Comparison of ENCODE assay signal across 34 mouse cellular contexts in the genomic region with DNA sequence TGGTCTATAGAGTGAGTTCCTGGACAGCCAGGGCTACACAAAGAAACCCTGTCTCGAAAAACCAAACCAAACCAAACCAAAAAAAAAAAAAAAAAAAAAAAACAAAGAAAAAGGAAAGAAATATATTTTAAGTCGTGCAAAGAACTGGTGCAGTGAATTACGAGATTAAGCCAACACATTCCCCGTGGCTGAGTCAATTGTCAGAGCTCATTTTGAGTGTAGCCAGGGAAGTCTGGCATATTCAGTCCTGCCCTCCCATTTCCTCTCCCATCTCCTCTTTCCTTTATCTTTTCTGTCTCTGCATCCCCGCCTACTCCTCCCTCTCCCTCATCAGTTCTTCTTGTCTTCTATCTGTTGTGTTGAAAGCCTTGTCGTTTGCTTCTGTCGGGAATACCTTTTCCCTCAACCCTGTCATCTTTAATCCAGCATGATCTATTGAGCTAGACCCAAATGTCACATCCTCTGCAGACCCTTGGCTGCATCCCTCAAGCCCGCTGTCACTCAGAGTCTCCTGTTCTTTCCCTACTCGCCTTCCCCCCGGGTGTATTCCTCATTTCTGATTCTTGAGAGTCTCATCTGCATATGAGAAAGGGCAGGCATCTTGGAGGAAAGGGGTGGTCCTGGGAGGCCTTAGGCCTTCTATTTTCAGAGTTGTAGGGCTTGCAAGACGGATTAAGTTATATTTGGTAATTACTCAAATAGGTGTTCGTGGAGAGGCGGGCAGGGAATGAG. TPM values are rescaled to one million over a fixed set of nuclear protein-coding genes. Genes with fewer than 3 reads are reported as not detected.
DNase-seq lines count a peak whose midpoint lies in the region; ATAC-seq and TF ChIP-seq lines count a peak whose summit lies in the region.
"Had no signal": no experiment of that assay in that cellular context is flagged by ENCODE, and none has a peak within 500 bp of the region (broad histone marks: within the 10 kb centered on the region; RNA-seq: fewer than 3 reads in every experiment).

No protein-coding gene starts in this region.

- no peak overlapping the region for H3K9ac ChIP-seq in hindbrain, embryonic 12.5 days
- no peak overlapping the region for H3K9ac ChIP-seq in hindbrain, embryonic 16.5 days (ENCODE audit: low read depth, low read length)
- H3K9ac ChIP-seq in midbrain, embryonic 15.5 days: no peak overlapping the region
- no peak overlapping the region for H3K9ac ChIP-seq in midbrain, embryonic 11.5 days (ENCODE audit: low read length)
- H3K9ac ChIP-seq: heart, embryonic 13.5 days; limb, embryonic 13.5 days; lung, embryonic 15.5 days; neural tube, embryonic 13.5 days had no signal

- no peak for TF ChIP-seq CTCF in brain, embryonic 14.5 days (IDR thresholded peaks at IDR 0.05; ENCODE audit: borderline replicate concordance, extremely low read depth, insufficient read depth, insufficient read length)

- WGBS in hindbrain, embryonic 12.5 days: 47% methylated on average over 13 of the region's 13 CpGs
- WGBS in hindbrain, embryonic 16.5 days: 48% methylated on average over 13 of the region's 13 CpGs
- WGBS in midbrain, embryonic 15.5 days: 37% methylated on average over 13 of the region's 13 CpGs
- 55% methylated on average over 13 of the region's 13 CpGs for WGBS in midbrain, embryonic 11.5 days
- WGBS in limb, embryonic 10.5 days: 64% methylated on average over 13 of the region's 13 CpGs

- no peak overlapping the region for H3K4me3 ChIP-seq in hindbrain, embryonic 12.5 days
- no peak overlapping the region for H3K4me3 ChIP-seq in hindbrain, embryonic 16.5 days (ENCODE audit: low read length)
- H3K4me3 ChIP-seq in midbrain, embryonic 15.5 days: no peak overlapping the region
- H3K4me3 ChIP-seq in midbrain, embryonic 11.5 days (ENCODE audit: low read depth, low read length): no peak overlapping the region
- no peak overlapping the region for H3K4me3 ChIP-seq in limb, embryonic 10.5 days
- H3K4me3 ChIP-seq: heart, embryonic 13.5 days; layer of hippocampus, adult 2 months; left cerebral cortex, adult 2 months; limb, embryonic 13.5 days; lung, embryonic 15.5 days; neural tube, embryonic 13.5 days had no signal

- no peak overlapping the region for H3K27ac ChIP-seq in hindbrain, embryonic 12.5 days
- H3K27ac ChIP-seq in hindbrain, embryonic 16.5 days (ENCODE audit: low read depth, low read length): no peak overlapping the region
- no peak overlapping the region for H3K27ac ChIP-seq in midbrain, embryonic 15.5 days
- no peak overlapping the region for H3K27ac ChIP-seq in midbrain, embryonic 11.5 days (ENCODE audit: low read depth, low read length)
- no peak overlapping the region for H3K27ac ChIP-seq in limb, embryonic 10.5 days
- H3K27ac ChIP-seq: heart, embryonic 13.5 days; layer of hippocampus, adult 2 months; left cerebral cortex, adult 2 months; limb, embryonic 13.5 days; lung, embryonic 15.5 days; neural tube, embryonic 13.5 days; stomach, postnatal 0 days had no signal

- no peaks in the 10 kb centered on the region for H3K9me3 ChIP-seq in hindbrain, embryonic 12.5 days (replicated peaks)
- no peaks in the 10 kb centered on the region for H3K9me3 ChIP-seq in hindbrain, embryonic 16.5 days (ENCODE audit: control insufficient read depth, low read length)
- no peaks in the 10 kb centered on the region for H3K9me3 ChIP-seq in midbrain, embryonic 15.5 days
- no peaks in the 10 kb centered on the region for H3K9me3 ChIP-seq in midbrain, embryonic 11.5 days (ENCODE audit: control insufficient read depth, low read length)
- H3K9me3 ChIP-seq in limb, embryonic 10.5 days (replicated peaks): no peaks in the 10 kb centered on the region
- H3K9me3 ChIP-seq: heart, embryonic 13.5 days; limb, embryonic 13.5 days; lung, embryonic 15.5 days; neural tube, embryonic 13.5 days had no signal

- no peak for DNase-seq in midbrain, embryonic 11.5 days (ENCODE audit: low spot score, missing footprints)
- peak; percentile 25 for DNase-seq in ES-CJ7 (ENCODE audit: low read depth, low spot score)
- peak; percentile 32 for DNase-seq in brain, embryonic 14.5 days (ENCODE audit: low read depth)
- DNase-seq in limb, embryonic 10.5 days (ENCODE audit: low spot score): no peak
- DNase-seq in adrenal gland, postnatal 14 days: no peak
- DNase-seq: adrenal gland, postnatal 25 days; cerebellum, adult 8-10 months; cerebellum, postnatal 25 days; gastrocnemius, postnatal 36 days; heart, postnatal 10 days; kidney, adult 18-20 months; kidney, postnatal 36 days; thymus, adult 18-20 months; thymus, postnatal 25 days had no signal

- H3K36me3 ChIP-seq in hindbrain, embryonic 12.5 days: no peaks in the 10 kb centered on the region
- no peaks in the 10 kb centered on the region for H3K36me3 ChIP-seq in hindbrain, embryonic 16.5 days (ENCODE audit: control insufficient read depth, insufficient read depth, low read length)
- no peaks in the 10 kb centered on the region for H3K36me3 ChIP-seq in midbrain, embryonic 15.5 days (replicated peaks)
- H3K36me3 ChIP-seq in midbrain, embryonic 11.5 days (ENCODE audit: control insufficient read depth, insufficient read depth, low read length): no peaks in the 10 kb centered on the region
- no peaks in the 10 kb centered on the region for H3K36me3 ChIP-seq in limb, embryonic 10.5 days
- H3K36me3 ChIP-seq: G1E; heart, embryonic 13.5 days; limb, embryonic 13.5 days; lung, embryonic 15.5 days; neural tube, embryonic 13.5 days had no signal

- no peak for TF ChIP-seq POLR2A in brain, embryonic 14.5 days (IDR thresholded peaks at IDR 0.05; ENCODE audit: borderline replicate concordance, extremely low read depth, insufficient read depth, insufficient read length, poor library complexity, severe bottlenecking)

- no peak for ATAC-seq in hindbrain, embryonic 12.5 days (ENCODE audit: low FRiP score)
- ATAC-seq in hindbrain, embryonic 16.5 days: no peak
- peak; percentile 63; the same call in 1 of the 2 replicates for ATAC-seq in midbrain, embryonic 15.5 days (replicated peaks)
- ATAC-seq in midbrain, embryonic 11.5 days (ENCODE audit: low FRiP score): no peak
- ATAC-seq: CD4-positive, CD25-positive, alpha-beta regulatory T cell, adult 4 months; forebrain, embryonic 14.5 days; Patski had no signal

- H3K4me1 ChIP-seq in hindbrain, embryonic 12.5 days: no peaks in the 10 kb centered on the region
- no peaks in the 10 kb centered on the region for H3K4me1 ChIP-seq in hindbrain, embryonic 16.5 days (ENCODE audit: control insufficient read depth, insufficient read depth, low read depth, low read length)
- peaks cover 4% of the 10 kb centered on the region; the same call in 1 of the 2 replicates for H3K4me1 ChIP-seq in midbrain, embryonic 15.5 days
- no peaks in the 10 kb centered on the region for H3K4me1 ChIP-seq in midbrain, embryonic 11.5 days (ENCODE audit: control insufficient read depth, insufficient read depth, low read length)
- H3K4me1 ChIP-seq in limb, embryonic 10.5 days: no peaks in the 10 kb centered on the region
- H3K4me1 ChIP-seq: limb, embryonic 13.5 days; neural tube, embryonic 13.5 days had no signal

- H3K27me3 ChIP-seq in hindbrain, embryonic 12.5 days: no peaks in the 10 kb centered on the region
- no peaks in the 10 kb centered on the region for H3K27me3 ChIP-seq in hindbrain, embryonic 16.5 days (replicated peaks; ENCODE audit: control insufficient read depth, insufficient read depth, low read length)
- no peaks in the 10 kb centered on the region for H3K27me3 ChIP-seq in midbrain, embryonic 15.5 days (replicated peaks)
- H3K27me3 ChIP-seq in midbrain, embryonic 11.5 days (ENCODE audit: control insufficient read depth, insufficient read depth, low read length): no peaks in the 10 kb centered on the region
- H3K27me3 ChIP-seq in limb, embryonic 10.5 days (ENCODE audit: low read depth, poor library complexity, severe bottlenecking): no peaks in the 10 kb centered on the region
- H3K27me3 ChIP-seq: limb, embryonic 13.5 days; lung, embryonic 15.5 days; neural tube, embryonic 13.5 days; Patski had no signal

- H3K4me2 ChIP-seq in hindbrain, embryonic 12.5 days (replicated peaks): peak overlapping the region; percentile 6; the same call in 1 of the 2 replicates
- no peak overlapping the region for H3K4me2 ChIP-seq in hindbrain, embryonic 16.5 days (ENCODE audit: low read length)
- no peak overlapping the region for H3K4me2 ChIP-seq in midbrain, embryonic 15.5 days
- H3K4me2 ChIP-seq in midbrain, embryonic 11.5 days: no peak overlapping the region
- H3K4me2 ChIP-seq: heart, embryonic 13.5 days; limb, embryonic 13.5 days; liver, embryonic 11.5 days; lung, embryonic 15.5 days; neural tube, embryonic 13.5 days had no signal

RNA-seq across cellular contexts. Expression of a gene that starts 29.3 kb away (rescaled TPM):
- polyA plus RNA-seq in hindbrain, embryonic 12.5 days (2016; fragmentation: Nextera tagmentation; extraction: Ambion mirVana): 2.6 and 5.4 TPM in 2 replicates
- 0.70 and 0.79 TPM in 2 replicates for polyA plus RNA-seq in hindbrain, embryonic 16.5 days (2015; fragmentation: Nextera tagmentation; extraction: Ambion mirVana)
- 0.75 and 1.1 TPM in 2 replicates for polyA plus RNA-seq in midbrain, embryonic 15.5 days (2015; fragmentation: Nextera tagmentation; extraction: Ambion mirVana)
- 0.64 and 1.1 TPM in 2 replicates for polyA plus RNA-seq in midbrain, embryonic 11.5 days (2014; fragmentation: Nextera tagmentation; extraction: Ambion mirVana)
- polyA plus RNA-seq in brain, embryonic 14.5 days (2012; rRNA removed): 1.0 and 1.9 TPM in 2 replicates
- polyA plus RNA-seq in limb, embryonic 10.5 days (2016; fragmentation: Nextera tagmentation; extraction: Ambion mirVana): 0.06 TPM in 1 of 2 replicates, not detected in the other
- 0.56 and 0.68 TPM in 2 replicates for total RNA-seq in adrenal gland, postnatal 14 days (2021)
- total RNA-seq: gastrocnemius, adult 18-20 months; gastrocnemius, postnatal 36 days; heart, adult 8-10 months; heart, postnatal 10 days; hematopoietic stem cell, adult 5-6 weeks; layer of hippocampus, adult 2 months; megakaryocyte, adult 5-6 weeks had no signal
- polyA plus RNA-seq: CD4-positive, CD25-positive, alpha-beta regulatory T cell, adult 4 months; frontal cortex, adult 2 months; G1E; Patski had no signal

Comparison
In these comparisons a context has a peak if more than half of its experiments do, and no peak if none do; other contexts are left out.
1. DNase-seq: peak in ES-CJ7 (single experiment) and brain, embryonic 14.5 days (single experiment); none in midbrain, embryonic 11.5 days (single experiment), limb, embryonic 10.5 days (single experiment) and adrenal gland, postnatal 14 days (single experiment).